Mouse (Mus musculus) megakaryocyte, embryonic 14.5 days (primary cell): ENCODE data around the gene Gstt1.

Experiments
- FLI1 ChIP-seq: IDR thresholded peaks from 2 replicates; pipeline ENCODE4 v1.6.1; 2012; ENCODE audit warnings: low read length, inconsistent platforms, mixed read lengths
- GATA1 ChIP-seq: IDR thresholded peaks from 3 replicates; pipeline ENCODE4 v1.6.1; 2012; ENCODE audit warnings: mixed read lengths, low read length, inconsistent platforms, borderline replicate concordance

DNA sequence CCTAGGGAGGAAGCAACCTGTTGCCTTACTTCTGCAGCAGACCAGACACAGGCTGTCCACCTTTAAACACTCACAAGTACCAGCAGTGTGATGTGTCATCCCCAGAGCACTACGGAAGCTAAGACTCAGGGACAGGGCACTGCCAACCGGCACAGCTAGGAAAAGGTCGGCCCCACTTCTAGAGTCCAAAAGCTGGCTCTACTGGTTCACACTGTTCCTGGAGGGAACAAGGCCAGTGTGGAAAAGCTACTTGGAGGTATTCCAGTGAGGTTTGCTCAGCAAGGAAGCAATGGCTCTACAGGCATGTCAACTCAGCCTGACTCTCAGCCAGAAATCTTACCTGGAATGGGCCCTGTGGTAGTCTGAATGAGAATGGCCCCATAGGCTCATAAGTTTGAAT lies 57.5 kb downstream of the Gstt1 start:
- TF ChIP-seq GATA1: no peak
- TF ChIP-seq FLI1: no peak
